Mouse (Mus musculus): ENCODE data around the gene Ewsr1. TPM values are rescaled to one million over a fixed set of nuclear protein-coding genes. Genes with fewer than 3 reads are reported as not detected.

Ewsr1 gene
- polyA plus RNA-seq, 1 experiment from 2014 or later: 520 TPM

GRCm38 (mm10) chr11:5057064-5057463 lies 42.0 kb downstream of the Ewsr1 start:
- H3K4me3 ChIP-seq (ENCODE audit: low read length): no peak overlapping the region
- peaks cover 21% of the 10 kb centered on the region for H3K4me1 ChIP-seq (ENCODE audit: control insufficient read depth, insufficient read depth, low read depth, low read length)
- H3K36me3 ChIP-seq (ENCODE audit: control insufficient read depth, insufficient read depth, low read length): 0 out of 2 replicates have a peak, but pooled peaks cover 4% of the 10 kb centered on the region
- peaks cover 39% of the 10 kb centered on the region for H3K27me3 ChIP-seq (replicated peaks; ENCODE audit: control insufficient read depth, insufficient read depth, low read length)
- H3K9ac ChIP-seq (ENCODE audit: low read depth, low read length): no peak overlapping the region
- H3K27ac ChIP-seq (ENCODE audit: low read depth, low read length): no peak overlapping the region
- H3K9me3 ChIP-seq (ENCODE audit: control insufficient read depth, low read length): no peaks in the 10 kb centered on the region
- WGBS: 47% methylated on average over 8 of the region's 8 CpGs
- ATAC-seq: no peak
- H3K4me2 ChIP-seq (ENCODE audit: low read length): no peak overlapping the region

GRCm38 (mm10) chr11:5055945-5056938 lies 42.8 kb downstream of the Ewsr1 start:
- Histone ChIP-seq H3K27me3 (replicated peaks; ENCODE audit: control insufficient read depth, insufficient read depth, low read length) (peaks cover 36% of the 10 kb centered on the region), H3K4me2 (ENCODE audit: low read length) (no peak overlapping the region), H3K9me3 (ENCODE audit: control insufficient read depth, low read length) (no peaks in the 10 kb centered on the region), H3K27ac (ENCODE audit: low read depth, low read length) (no peak overlapping the region), H3K9ac (ENCODE audit: low read depth, low read length) (no peak overlapping the region), H3K4me3 (ENCODE audit: low read length) (no peak overlapping the region), H3K4me1 (ENCODE audit: control insufficient read depth, insufficient read depth, low read depth, low read length) (peaks cover 12% of the 10 kb centered on the region), H3K36me3 (ENCODE audit: control insufficient read depth, insufficient read depth, low read length) (0 out of 2 replicates have a peak, but pooled peaks cover 4% of the 10 kb centered on the region)
- no peak for ATAC-seq
- 33% methylated on average over 23 of the region's 23 CpGs for WGBS

GRCm38 (mm10) chr11:5054874-5055273 lies 44.2 kb downstream of the Ewsr1 start:
- H3K9me3 ChIP-seq (ENCODE audit: control insufficient read depth, low read length): no peaks in the 10 kb centered on the region
- 72% methylated on average over 6 of the region's 6 CpGs for WGBS
- H3K4me3 ChIP-seq (ENCODE audit: low read length): no peak overlapping the region
- no peak overlapping the region for H3K9ac ChIP-seq (ENCODE audit: low read depth, low read length)
- H3K27ac ChIP-seq (ENCODE audit: low read depth, low read length): no peak overlapping the region
- H3K27me3 ChIP-seq (replicated peaks; ENCODE audit: control insufficient read depth, insufficient read depth, low read length): peaks cover 24% of the 10 kb centered on the region
- no peak for ATAC-seq
- H3K4me2 ChIP-seq (ENCODE audit: low read length): no peak overlapping the region
- no peaks in the 10 kb centered on the region for H3K36me3 ChIP-seq (ENCODE audit: control insufficient read depth, insufficient read depth, low read length)
- peaks cover 11% of the 10 kb centered on the region for H3K4me1 ChIP-seq (ENCODE audit: control insufficient read depth, insufficient read depth, low read depth, low read length)

GRCm38 (mm10) chr11:5054151-5054550 lies 44.9 kb downstream of the Ewsr1 start:
- Histone ChIP-seq H3K27me3 (replicated peaks; ENCODE audit: control insufficient read depth, insufficient read depth, low read length) (peaks cover 18% of the 10 kb centered on the region), H3K4me2 (ENCODE audit: low read length) (no peak overlapping the region), H3K4me1 (ENCODE audit: control insufficient read depth, insufficient read depth, low read depth, low read length) (peaks cover 8% of the 10 kb centered on the region), H3K36me3 (ENCODE audit: control insufficient read depth, insufficient read depth, low read length) (no peaks in the 10 kb centered on the region), H3K27ac (ENCODE audit: low read depth, low read length) (no peak overlapping the region), H3K9ac (ENCODE audit: low read depth, low read length) (no peak overlapping the region), H3K4me3 (ENCODE audit: low read length) (no peak overlapping the region), H3K9me3 (ENCODE audit: control insufficient read depth, low read length) (no peaks in the 10 kb centered on the region)
- 92% methylated on average over 14 of the region's 14 CpGs for whole genome bisulfite sequencing
- no peak for ATAC-seq

GRCm38 (mm10) chr11:5052200-5052854 lies 46.7 kb downstream of the Ewsr1 start:
- no peak overlapping the region for H3K4me3 ChIP-seq (ENCODE audit: low read length)
- H3K9ac ChIP-seq (ENCODE audit: low read depth, low read length): no peak overlapping the region
- no peak overlapping the region for H3K27ac ChIP-seq (ENCODE audit: low read depth, low read length)
- no peaks in the 10 kb centered on the region for H3K36me3 ChIP-seq (ENCODE audit: control insufficient read depth, insufficient read depth, low read length)
- H3K9me3 ChIP-seq (ENCODE audit: control insufficient read depth, low read length): no peaks in the 10 kb centered on the region
- 78% methylated on average over 10 of the region's 10 CpGs for WGBS
- no peaks in the 10 kb centered on the region; the same call in 1 of the 2 replicates for H3K4me1 ChIP-seq (ENCODE audit: control insufficient read depth, insufficient read depth, low read depth, low read length)
- no peak overlapping the region for H3K4me2 ChIP-seq (ENCODE audit: low read length)
- peaks cover 13% of the 10 kb centered on the region for H3K27me3 ChIP-seq (replicated peaks; ENCODE audit: control insufficient read depth, insufficient read depth, low read length)
- no peak for ATAC-seq

GRCm38 (mm10) chr11:5051629-5052028 lies 47.4 kb downstream of the Ewsr1 start:
- WGBS: 80% methylated on average over 10 of the region's 10 CpGs

GRCm38 (mm10) chr11:5046321-5046926 lies 52.6 kb downstream of the Ewsr1 start:
- H3K4me3 ChIP-seq (ENCODE audit: low read length): no peak overlapping the region
- H3K4me2 ChIP-seq (ENCODE audit: low read length): no peak overlapping the region
- 0 out of 2 replicates have a peak, but pooled peaks cover 2% of the 10 kb centered on the region for H3K27me3 ChIP-seq (replicated peaks; ENCODE audit: control insufficient read depth, insufficient read depth, low read length)
- H3K36me3 ChIP-seq (ENCODE audit: control insufficient read depth, insufficient read depth, low read length): peaks cover 7% of the 10 kb centered on the region
- 50% methylated on average over 12 of the region's 12 CpGs for WGBS
- ATAC-seq: no peak
- H3K4me1 ChIP-seq (ENCODE audit: control insufficient read depth, insufficient read depth, low read depth, low read length): no peaks in the 10 kb centered on the region
- no peaks in the 10 kb centered on the region for H3K9me3 ChIP-seq (ENCODE audit: control insufficient read depth, low read length)
- no peak overlapping the region for H3K27ac ChIP-seq (ENCODE audit: low read depth, low read length)
- H3K9ac ChIP-seq (ENCODE audit: low read depth, low read length): no peak overlapping the region

More at GRCm38 (mm10) chr11:5051629-5052028, 47.4 kb downstream of the Ewsr1 start:
- Histone ChIP-seq H3K4me1 (ENCODE audit: control insufficient read depth, insufficient read depth, low read depth, low read length) (no peaks in the 10 kb centered on the region; the same call in 1 of the 2 replicates), H3K27me3 (replicated peaks; ENCODE audit: control insufficient read depth, insufficient read depth, low read length) (0 out of 2 replicates have a peak, but pooled peaks cover 6% of the 10 kb centered on the region), H3K4me3 (ENCODE audit: low read length) (no peak overlapping the region), H3K9ac (ENCODE audit: low read depth, low read length) (no peak overlapping the region), H3K36me3 (ENCODE audit: control insufficient read depth, insufficient read depth, low read length) (no peaks in the 10 kb centered on the region), H3K4me2 (ENCODE audit: low read length) (no peak overlapping the region), H3K9me3 (ENCODE audit: control insufficient read depth, low read length) (no peaks in the 10 kb centered on the region), H3K27ac (ENCODE audit: low read depth, low read length) (no peak overlapping the region)
- no peak for ATAC-seq

GRCm38 (mm10) chr11:5042645-5043381 lies 56.3 kb downstream of the Ewsr1 start:
- Histone ChIP-seq H3K4me2 (ENCODE audit: low read length) (no peak overlapping the region), H3K9me3 (ENCODE audit: control insufficient read depth, low read length) (no peaks in the 10 kb centered on the region), H3K9ac (ENCODE audit: low read depth, low read length) (no peak overlapping the region), H3K27ac (ENCODE audit: low read depth, low read length) (no peak overlapping the region), H3K4me3 (ENCODE audit: low read length) (no peak overlapping the region), H3K36me3 (ENCODE audit: control insufficient read depth, insufficient read depth, low read length) (peaks cover 13% of the 10 kb centered on the region), H3K27me3 (replicated peaks; ENCODE audit: control insufficient read depth, insufficient read depth, low read length) (no peaks in the 10 kb centered on the region), H3K4me1 (ENCODE audit: control insufficient read depth, insufficient read depth, low read depth, low read length) (no peaks in the 10 kb centered on the region)
- ATAC-seq: no peak; the same call in 1 of the 2 replicates
- 87% methylated on average over 8 of the region's 8 CpGs for WGBS

All from hindbrain, embryonic 16.5 days (tissue).